Mouse (Mus musculus) lung, postnatal 0 days (tissue): ENCODE results near the gene Hpgds. TPM values are rescaled to one million over a fixed set of nuclear protein-coding genes. Genes with fewer than 3 reads are reported as not detected.
A peak's percentile ranks its signal among the peaks of the same experiment; 100 is the strongest.

Experiments used
- ATAC-seq: fragments of 200-750 bp; cut with Nextera tagmentation; 2 replicates; pipeline ENCODE4 v1.8.0; 2017; ENCODE audit warnings: moderate library complexity
- DNase-seq: peaks from one replicate; pipeline ENCODE4 v3.0.0-alpha.2; 2016; ENCODE audit warnings: low spot score
- H3K27ac ChIP-seq: fragments of 300-500 bp; sonication (generic); 2 replicates; pipeline ENCODE4 v1.5.1; 2014; ENCODE audit warnings: antibody characterized with exemption, mild to moderate bottlenecking, low read length, mixed read lengths
- H3K27me3 ChIP-seq: fragments of 300-500 bp; sonication (generic); replicated peaks from 2 replicates; pipeline ENCODE4 v1.6.1; 2014; ENCODE audit warnings: low read length, mixed read lengths; ENCODE audit not compliant: insufficient read depth
- H3K36me3 ChIP-seq: fragments of 300-500 bp; sonication (generic); 2 replicates; pipeline ENCODE4 v1.6.1; 2014; ENCODE audit warnings: low read length, mixed read lengths; ENCODE audit not compliant: insufficient read depth
- H3K4me1 ChIP-seq: fragments of 300-500 bp; sonication (generic); 2 replicates; pipeline ENCODE4 v1.6.1; 2014; ENCODE audit warnings: antibody characterized with exemption, low read depth, low read length, mixed read lengths; ENCODE audit not compliant: insufficient read depth
- H3K4me2 ChIP-seq: fragments of 300-500 bp; sonication (generic); replicated peaks from 2 replicates; pipeline ENCODE4 v1.6.1; 2014; ENCODE audit warnings: low read depth, mild to moderate bottlenecking, low read length, moderate library complexity, mixed read lengths
- H3K4me3 ChIP-seq: fragments of 300-500 bp; sonication (generic); 2 replicates; pipeline ENCODE4 v1.5.1; 2014; ENCODE audit warnings: low read depth, low read length
- H3K9ac ChIP-seq: fragments of 300-500 bp; sonication (generic); replicated peaks from 2 replicates; pipeline ENCODE4 v1.6.1; 2014; ENCODE audit warnings: low read depth, mild to moderate bottlenecking
- H3K9me3 ChIP-seq: fragments of 300-500 bp; sonication (generic); 2 replicates; pipeline ENCODE4 v1.6.1; 2016; ENCODE audit warnings: low read length, mixed read lengths
- CTCF ChIP-seq: IDR thresholded peaks from 2 replicates; pipeline ENCODE4 v1.5.1; 2016; ENCODE audit warnings: antibody characterized with exemption, mild to moderate bottlenecking
- EP300 ChIP-seq: IDR thresholded peaks from 2 replicates; pipeline ENCODE4 v1.6.1; 2016; ENCODE audit warnings: antibody characterized with exemption, mild to moderate bottlenecking, control low read depth
- WGBS: fragments of 180-500 bp; shearing (Covaris S2); extraction: QIAGEN DNeasy Blood & Tissue Kit; methylation state at CpG from one replicate; pipeline ENCODE4 v1.1.7; 2014; 5-methylcytosine and 5-hydroxymethylcytosine counted together
- polyA plus RNA-seq: library from polyadenylated mRNA; unstranded; fragments of >200 nt; fragmentation: Nextera tagmentation; extraction: Ambion mirVana; gene quantifications from 2 replicates; pipeline ENCODE4 v1.2.1, GENCODE M21; 2015

Gene Hpgds
- 3.5 and 3.9 TPM in 2 replicates for polyA plus RNA-seq

DNA sequence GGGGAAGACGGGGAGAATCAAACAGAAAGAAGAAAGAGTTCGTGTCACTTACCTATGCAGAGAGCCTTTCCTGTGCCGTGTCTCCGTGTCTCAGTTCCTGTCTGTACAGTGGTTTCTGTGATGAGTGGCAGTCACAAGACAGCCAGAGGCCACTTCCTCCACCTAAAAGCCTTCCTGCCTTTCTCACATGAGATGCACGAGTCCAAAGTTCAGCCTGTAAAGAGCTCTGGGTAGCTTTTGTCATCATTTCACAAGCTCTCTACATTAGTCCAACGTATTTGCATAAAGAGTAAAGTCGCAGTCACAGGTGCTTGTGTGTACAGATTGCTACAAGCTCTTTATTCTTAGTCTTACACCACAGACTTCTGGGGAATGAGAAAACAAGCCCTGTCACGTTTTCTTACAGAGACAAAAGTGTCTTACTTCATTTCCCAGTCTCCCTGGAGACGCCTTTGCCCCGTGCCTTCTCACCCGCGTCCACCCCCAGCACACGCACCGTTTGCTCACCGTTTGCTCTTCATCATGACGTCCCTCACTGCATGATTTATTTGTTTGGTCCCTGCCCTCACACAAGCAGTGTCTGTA is at the start of gene Hpgds:
Gene Hpgds (minus strand): TSS at position 288 of the 585 bp plus-strand sequence.
- TF ChIP-seq EP300 (no peak), CTCF (no peak)
- Histone ChIP-seq H3K9ac (no peak within 1 kb of the TSS), H3K4me2 (peak within 1 kb of the TSS; percentile 36), H3K4me3 (no peak within 1 kb of the TSS), H3K27me3 (no peaks in the 10 kb centered on the region), H3K36me3 (no peaks in the 10 kb centered on the region), H3K9me3 (no peaks in the 10 kb centered on the region), H3K4me1 (no peaks in the 10 kb centered on the region), H3K27ac (no peak within 1 kb of the TSS)
- DNase-seq (peak; percentile 50), ATAC-seq (peak; percentile 58)
- 32% methylated on average over 16 of the region's 16 CpGs for WGBS

DNA sequence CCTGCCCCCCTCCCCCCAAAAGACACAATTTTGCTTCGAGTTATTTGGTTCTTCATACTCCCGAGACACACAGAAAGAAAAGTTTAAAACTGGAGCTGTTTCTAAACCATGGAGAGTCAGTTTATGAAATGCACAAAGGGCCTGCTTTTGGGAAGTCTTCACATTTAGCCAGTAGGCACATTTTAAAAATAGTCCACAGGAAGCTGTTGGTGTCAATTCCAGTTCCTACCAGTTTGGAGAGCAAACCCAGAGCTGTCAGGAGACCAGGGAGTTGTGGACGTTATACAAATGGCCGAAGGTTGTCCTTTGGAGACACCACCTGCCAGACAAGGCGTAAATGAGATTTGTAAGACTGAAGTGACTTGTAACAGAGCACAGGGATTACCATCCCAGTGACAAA is 20.3 kb upstream of the Hpgds start:
- no peaks in the 10 kb centered on the region for H3K36me3 ChIP-seq
- no peak overlapping the region for H3K4me2 ChIP-seq
- TF ChIP-seq EP300 = no peak
- no peak for TF ChIP-seq CTCF
- 43% methylated on average over 5 of the region's 5 CpGs for WGBS
- DNase-seq = no peak
- H3K4me3 ChIP-seq = no peak overlapping the region
- ATAC-seq = no peak
- H3K9ac ChIP-seq = no peak overlapping the region
- no peaks in the 10 kb centered on the region for H3K9me3 ChIP-seq
- H3K4me1 ChIP-seq = 0 out of 2 replicates have a peak, but pooled peaks cover 2% of the 10 kb centered on the region
- no peaks in the 10 kb centered on the region for H3K27me3 ChIP-seq
- H3K27ac ChIP-seq = no peak overlapping the region

DNA sequence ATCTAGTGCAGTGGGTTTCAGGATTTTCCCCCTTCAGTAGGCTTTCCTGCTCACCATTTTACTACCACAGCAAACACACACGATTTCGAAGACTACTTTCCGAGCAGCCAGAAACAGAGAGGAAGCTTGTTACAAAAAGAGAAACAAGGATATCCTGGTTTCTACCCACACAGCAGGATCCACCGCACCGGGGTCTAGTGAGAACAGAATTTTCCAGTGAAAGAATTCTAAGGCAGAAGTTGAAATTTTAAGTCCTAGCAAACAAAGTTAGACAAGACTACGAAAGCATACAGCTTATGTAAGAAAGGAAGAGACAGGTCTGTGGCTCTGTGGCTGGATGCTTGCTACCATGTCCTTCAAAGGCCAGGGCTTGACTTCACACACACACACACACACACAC is 19.4 kb upstream of the Hpgds start:
- TF ChIP-seq CTCF (no peak), EP300 (no peak)
- H3K27ac ChIP-seq = no peak overlapping the region
- no peak overlapping the region for H3K4me2 ChIP-seq
- DNase-seq (no peak), ATAC-seq (no peak)
- H3K4me1 ChIP-seq = 0 out of 2 replicates have a peak, but pooled peaks cover 2% of the 10 kb centered on the region
- H3K36me3 ChIP-seq = no peaks in the 10 kb centered on the region
- 64% methylated on average over 6 of the region's 6 CpGs for WGBS
- H3K9me3 ChIP-seq = no peaks in the 10 kb centered on the region
- H3K4me3 ChIP-seq = no peak overlapping the region
- no peak overlapping the region for H3K9ac ChIP-seq
- H3K27me3 ChIP-seq = no peaks in the 10 kb centered on the region

DNA sequence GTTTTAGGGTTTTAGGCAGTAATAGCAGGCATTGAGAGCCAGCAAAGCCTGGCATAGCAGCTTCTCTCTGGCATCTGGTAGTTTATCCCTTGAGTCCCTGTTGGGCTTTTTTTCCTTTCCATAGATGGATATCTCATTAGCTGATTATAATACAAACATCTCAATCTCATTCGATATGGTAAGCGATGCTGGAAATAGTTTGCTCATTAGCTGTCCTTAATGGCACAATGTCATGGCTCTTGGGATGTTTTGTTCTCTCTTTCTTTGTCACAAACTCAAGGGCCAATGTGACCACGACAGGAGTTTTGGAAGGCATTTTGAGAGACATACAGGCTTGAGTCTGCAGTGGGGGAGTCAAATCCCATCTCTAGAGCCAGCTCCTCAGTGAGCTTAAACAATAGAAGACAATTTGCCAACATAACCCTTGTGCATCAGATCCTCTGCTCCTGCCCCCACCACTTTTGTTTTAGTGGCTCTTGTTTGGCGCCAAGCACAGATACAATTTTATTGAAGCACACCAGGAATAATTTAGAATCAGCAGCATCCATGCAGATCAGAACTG is 14.8 kb upstream of the Hpgds start:
- WGBS = 73% methylated on average over 4 of the region's 4 CpGs
- TF ChIP-seq CTCF (no peak), EP300 (no peak)
- Histone ChIP-seq H3K27ac (no peak overlapping the region), H3K4me2 (no peak overlapping the region), H3K4me1 (no peaks in the 10 kb centered on the region), H3K4me3 (no peak overlapping the region), H3K36me3 (no peaks in the 10 kb centered on the region), H3K27me3 (no peaks in the 10 kb centered on the region), H3K9me3 (no peaks in the 10 kb centered on the region), H3K9ac (no peak overlapping the region)
- ATAC-seq (no peak), DNase-seq (no peak)

DNA sequence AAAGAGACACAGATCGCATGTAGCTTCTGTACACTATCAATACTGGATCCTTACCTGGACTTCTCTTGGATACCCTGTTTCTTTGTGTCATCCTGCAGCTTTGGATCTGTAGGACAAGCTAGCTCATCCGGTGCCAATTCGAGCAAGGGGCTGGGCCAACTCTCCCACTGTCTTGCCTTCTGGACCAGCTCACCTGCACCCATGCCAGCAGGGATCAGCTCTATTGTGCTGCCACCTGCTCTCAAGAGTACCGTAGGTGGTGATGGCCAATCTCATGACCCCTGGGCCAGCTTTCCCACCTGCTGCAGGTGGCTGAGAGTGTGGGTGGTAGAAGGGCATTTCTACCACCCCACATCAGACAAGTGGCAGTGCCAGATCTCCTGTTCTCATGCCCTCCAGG is 12.3 kb upstream of the Hpgds start:
- H3K4me1 ChIP-seq = no peaks in the 10 kb centered on the region
- H3K9ac ChIP-seq = no peak overlapping the region
- no peak for DNase-seq
- no peaks in the 10 kb centered on the region for H3K27me3 ChIP-seq
- no peak overlapping the region for H3K4me3 ChIP-seq
- TF ChIP-seq CTCF (no peak), EP300 (no peak)
- H3K27ac ChIP-seq = no peak overlapping the region
- H3K36me3 ChIP-seq = no peaks in the 10 kb centered on the region
- H3K9me3 ChIP-seq = no peaks in the 10 kb centered on the region
- no peak for ATAC-seq
- H3K4me2 ChIP-seq = no peak overlapping the region
- WGBS = 90% methylated on average over 4 of the region's 4 CpGs

DNA sequence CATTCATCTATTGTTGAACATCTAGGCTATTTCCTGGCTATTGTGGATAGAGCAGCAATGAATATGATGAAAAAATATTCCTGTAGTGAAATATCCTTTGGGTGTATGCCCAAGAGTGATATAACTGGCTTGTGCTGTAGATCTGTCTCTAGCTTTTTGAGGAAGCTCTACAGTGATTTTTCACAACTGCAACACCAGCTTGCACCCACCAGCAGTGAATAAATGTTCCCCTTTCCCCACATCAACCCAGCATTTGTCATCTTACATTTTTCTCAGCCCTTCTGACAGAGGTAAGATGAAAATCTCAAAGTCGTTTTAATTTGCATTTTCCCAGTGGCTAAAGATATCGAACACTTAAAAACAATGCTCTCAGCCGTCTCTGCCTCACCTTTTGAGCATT is 8.9 kb upstream of the Hpgds start:
- no peak overlapping the region for H3K27ac ChIP-seq

More for the DNA sequence above, 8.9 kb upstream of the Hpgds start:
- Histone ChIP-seq H3K27me3 (no peaks in the 10 kb centered on the region), H3K4me2 (no peak overlapping the region), H3K9ac (no peak overlapping the region), H3K36me3 (no peaks in the 10 kb centered on the region), H3K4me1 (no peaks in the 10 kb centered on the region), H3K4me3 (no peak overlapping the region), H3K9me3 (no peaks in the 10 kb centered on the region)
- DNase-seq = no peak
- ATAC-seq = no peak
- WGBS = 53% methylated on average over 3 of the region's 3 CpGs
- TF ChIP-seq EP300 (no peak), CTCF (no peak)
